Mouse (Mus musculus) CD8-positive naive resting alpha-beta T cell, adult 2 months (primary cell): ENCODE results near the gene Det1.

Experiments used
- DNase-seq, 2 experiments: peaks; one replicate each; pipeline ENCODE4 v3.0.0; 2022; ENCODE audit warnings: low read depth in 2 of 2, low spot score in 2 of 2

Det1 gene

GRCm38 (mm10) chr7:78854051-78854450 lies 7.0 kb upstream of the Det1 start:
- peak; percentile 8 to 27 for DNase-seq

DNA sequence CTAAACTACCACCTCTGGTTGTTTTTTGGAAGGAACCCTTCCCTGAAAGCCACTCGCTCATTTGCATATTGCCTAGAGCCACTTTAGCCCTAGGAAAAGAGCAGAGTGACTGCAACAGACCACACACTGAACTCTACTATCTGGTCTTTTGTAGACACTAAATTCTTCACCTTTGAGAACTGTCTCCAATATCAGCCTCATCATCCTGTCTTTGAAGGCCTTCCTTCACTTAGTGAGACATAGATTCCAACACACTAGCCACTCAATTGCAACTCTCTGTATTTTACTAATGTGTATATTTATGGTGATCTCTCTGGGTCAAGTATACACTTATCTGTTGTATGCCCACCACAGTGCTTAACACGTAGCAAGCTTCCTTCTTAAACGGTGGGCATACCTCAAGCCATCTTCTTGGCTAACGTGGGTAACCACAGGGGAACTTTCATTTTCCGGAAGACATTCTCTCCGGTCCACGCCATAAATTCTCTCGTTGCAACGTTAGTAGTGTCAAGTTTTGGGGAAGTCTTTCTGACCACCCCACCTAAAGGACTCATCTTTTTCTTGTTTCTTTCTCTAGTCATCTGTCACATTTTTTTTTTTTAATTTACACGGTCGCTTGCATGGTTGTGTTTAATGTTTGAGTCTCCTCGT lies 872 bp downstream of the Det1 start:
- no peak for DNase-seq

DNA sequence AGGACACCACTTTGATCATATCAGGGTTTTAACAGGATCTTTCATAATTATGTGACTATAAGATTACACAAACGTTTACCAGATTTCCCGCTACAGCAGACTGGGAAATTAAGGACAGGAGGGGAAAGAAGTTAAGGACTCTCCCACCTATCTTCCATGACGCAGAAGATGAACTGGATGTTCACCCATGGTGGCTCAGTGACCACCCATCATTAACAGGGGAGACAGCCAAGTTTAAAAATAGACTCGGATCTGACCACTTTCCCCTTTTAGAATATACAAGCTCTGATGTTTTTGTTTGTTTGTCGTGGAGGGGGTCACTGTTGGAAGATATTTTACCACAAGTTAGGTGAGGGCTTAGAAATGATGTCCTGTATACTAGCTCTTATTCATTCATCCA lies 5.5 kb downstream of the Det1 start:
- DNase-seq = no peak

DNA sequence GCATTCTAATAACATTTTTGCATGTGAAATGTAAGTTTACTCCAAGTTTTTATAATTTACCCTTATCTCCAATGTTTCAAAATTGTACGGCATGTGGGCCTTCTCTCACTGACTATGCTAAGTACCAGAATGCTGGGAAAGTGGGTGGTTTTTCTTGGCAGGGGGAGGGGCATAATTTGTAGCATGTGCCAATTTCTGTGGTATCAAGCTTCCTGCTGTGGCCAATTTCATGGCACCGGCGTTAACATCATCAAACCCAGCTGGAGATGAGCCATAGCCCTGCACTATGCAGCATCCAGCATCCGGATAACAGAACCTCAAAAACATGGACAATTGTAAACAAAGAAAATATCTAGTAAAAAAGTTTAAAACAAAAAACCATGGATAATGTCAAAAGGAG lies 9.8 kb downstream of the Det1 start:
- DNase-seq = no peak

- no peak for DNase-seq
Observed at GRCm38 (mm10) chr7:78835656-78836055, 11.4 kb downstream of the Det1 start.

GRCm38 (mm10) chr7:78827749-78828362 lies 19.2 kb downstream of the Det1 start:
- no peak for DNase-seq

DNA sequence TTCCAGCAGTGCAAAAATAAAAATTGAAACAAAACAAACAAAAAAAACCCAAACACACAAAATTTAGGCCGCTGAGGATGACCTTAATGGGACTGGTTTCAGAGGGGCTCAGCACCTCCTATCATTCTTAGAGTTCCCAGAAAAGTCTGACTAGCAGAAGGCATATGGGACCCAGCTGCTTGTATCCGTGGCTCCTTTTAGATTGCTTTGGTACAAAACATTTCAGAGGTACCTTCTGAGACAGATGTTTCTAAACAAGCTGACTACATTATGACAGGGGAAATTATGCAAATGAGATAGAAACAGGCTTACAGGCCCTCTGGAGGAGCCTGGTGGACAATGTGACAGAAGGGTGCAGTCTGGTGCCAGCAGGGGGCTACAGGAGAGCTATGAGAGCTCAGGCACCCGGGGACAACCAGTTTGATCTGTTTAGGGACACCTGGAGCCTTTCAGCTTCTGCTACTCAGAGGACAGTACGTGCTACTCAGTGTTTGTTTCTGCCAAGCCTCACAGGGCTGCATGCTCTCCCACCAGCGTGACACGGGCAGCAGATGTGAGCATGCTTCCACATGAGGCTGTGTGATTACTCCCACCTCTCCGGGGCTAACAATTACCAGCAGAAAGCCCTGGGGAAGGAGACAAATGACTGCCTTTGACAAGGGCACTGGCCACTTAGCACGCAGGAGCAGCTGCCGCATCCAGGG lies 20.2 kb downstream of the Det1 start:
- DNase-seq = no peak

DNA sequence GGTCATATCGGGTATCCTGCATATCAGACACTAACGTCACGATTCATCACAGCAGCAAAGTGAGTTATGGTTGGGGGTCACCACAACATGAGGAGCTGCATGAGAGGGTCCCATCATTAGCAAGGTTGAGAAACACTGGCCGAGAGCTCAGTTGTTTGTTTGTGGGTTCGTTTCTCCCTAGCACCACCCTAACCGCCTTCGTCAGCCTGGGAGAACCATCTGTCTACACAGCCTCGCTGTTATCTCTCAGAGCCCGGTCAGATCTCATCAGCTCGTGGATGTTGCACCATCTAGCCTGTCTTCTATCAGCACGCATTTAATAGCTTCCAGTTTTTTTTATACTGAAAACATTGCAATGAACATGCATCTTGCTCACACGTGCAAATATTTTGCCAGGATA lies 28.7 kb downstream of the Det1 start:
- no peak for DNase-seq

DNA sequence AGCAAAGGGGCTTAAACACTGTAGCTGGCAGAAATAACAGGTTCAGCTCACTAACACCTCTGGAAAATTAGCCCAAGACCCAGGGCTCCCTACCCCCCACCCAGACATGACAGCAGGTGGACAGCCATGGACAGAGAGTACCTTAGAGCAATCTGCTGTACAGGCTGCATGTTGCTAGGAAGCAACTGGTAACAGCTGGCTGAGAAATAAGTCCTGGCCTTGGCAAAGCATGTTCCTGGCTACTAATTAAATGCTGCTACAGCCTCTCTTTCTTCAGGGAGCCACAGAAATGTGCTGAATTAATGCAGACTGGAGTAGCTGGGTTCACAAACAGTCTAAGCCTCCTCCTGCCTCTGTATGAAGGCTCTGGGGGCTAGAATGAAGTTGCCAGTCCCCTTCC lies 32.3 kb downstream of the Det1 start:
- DNase-seq = no peak

GRCm38 (mm10) chr7:78813791-78814190 lies 33.3 kb downstream of the Det1 start:
- no peak for DNase-seq

DNA sequence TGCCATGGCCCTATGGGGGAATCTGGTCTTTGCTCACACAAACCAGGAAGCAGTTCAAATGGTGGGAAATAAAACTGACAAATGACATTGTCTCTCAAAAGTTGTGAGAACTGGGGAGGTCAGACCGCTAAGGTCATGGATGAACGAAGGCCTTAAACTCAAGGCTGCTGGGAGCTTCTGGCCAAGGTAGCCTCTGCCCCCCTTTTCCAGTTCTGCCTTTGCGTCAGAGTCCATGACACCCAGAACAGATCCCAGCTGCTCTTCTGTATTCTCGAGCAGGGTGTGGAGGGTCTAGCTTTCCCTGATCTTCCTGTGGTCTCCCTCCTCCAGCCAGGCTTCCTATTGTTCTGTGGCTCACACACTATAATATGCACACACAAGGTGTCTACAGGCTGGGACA lies 39.9 kb downstream of the Det1 start:
- DNase-seq = no peak

- DNase-seq = no peak
Observed at GRCm38 (mm10) chr7:78803841-78804240, 43.2 kb downstream of the Det1 start.

DNA sequence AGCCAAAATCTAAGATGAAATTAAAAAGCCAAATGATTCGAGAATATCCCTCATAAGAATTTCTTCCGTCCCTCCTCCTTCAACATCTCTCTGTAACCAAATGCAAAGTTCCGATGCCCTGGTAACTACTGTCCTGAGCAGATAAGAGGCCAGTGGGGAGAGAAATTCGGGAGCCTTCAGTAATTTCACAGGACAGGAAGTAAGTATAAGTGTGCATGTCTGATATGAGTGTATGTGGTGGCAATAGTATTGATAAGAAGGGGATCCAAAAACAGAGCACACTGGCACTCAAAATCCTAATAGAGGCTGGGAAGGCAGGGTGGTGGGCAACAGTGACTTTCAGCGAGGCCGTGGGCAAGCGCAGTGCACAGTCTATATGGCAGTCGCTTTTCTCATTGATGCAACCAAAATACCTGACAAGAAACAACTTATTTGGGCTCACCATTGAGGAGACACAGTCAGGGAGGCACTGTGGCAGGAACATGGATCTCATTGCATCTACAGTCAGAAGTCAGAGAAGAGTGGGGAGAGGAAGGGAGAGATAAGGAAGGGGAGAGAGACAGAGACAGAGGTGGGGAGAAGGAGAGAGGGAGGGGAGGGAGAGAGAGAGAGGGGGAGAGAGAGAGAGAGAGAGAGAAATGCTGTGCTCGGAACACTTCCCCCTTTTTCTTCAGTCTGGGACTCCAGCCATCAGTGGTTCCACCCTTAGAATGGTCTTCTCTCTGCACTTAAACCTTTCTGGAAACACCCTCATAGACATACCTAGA lies 47.1 kb downstream of the Det1 start:
- DNase-seq = no peak

DNA sequence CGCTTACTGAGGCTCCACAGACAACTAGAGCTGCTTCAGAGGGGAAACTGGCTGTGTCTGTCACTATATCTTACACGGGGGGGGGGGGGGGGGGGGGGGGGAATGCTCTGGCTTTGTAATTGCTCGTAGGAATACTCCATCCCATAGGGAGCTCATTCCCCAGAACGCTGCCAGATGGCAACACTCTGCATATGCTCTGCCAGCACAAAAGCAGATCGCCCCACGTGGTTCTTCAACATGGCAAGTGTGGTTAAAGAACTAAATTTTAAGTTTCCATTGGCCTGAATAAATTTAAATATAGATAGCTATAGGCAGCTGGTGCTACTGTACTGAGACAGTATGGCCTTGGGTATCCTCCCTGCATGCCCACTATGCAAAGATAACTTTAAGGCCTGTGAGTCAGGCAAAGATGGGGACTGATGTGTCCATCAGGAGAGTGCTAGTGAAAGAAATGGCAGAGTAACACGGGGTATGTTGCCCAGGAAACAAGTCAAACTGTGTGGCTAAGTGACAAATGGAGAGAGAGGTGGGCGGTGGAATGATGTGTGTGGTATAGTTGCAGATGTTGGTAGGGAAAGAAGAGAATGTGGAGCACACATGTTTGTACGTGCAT lies 49.1 kb downstream of the Det1 start:
- no peak for DNase-seq

DNA sequence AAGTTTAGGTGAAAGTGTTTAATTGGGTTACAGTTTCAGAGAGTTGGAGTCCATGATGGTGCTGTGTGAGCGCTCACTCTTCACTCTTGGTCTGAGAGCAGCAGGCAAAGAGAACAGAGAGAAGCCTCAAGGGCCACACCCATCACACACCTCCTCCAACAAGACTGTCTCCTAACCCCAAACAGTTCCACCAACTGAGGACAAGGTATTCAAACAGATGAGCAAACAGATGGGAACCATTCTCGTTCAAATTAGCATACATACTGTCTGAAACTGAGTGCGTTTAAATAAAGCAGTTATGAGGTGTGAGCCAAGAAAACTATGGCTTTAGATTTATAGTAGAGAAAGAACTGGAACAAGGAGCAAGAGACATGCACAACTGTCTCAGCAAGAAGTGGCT lies 50.4 kb downstream of the Det1 start:
- no peak for DNase-seq

DNA sequence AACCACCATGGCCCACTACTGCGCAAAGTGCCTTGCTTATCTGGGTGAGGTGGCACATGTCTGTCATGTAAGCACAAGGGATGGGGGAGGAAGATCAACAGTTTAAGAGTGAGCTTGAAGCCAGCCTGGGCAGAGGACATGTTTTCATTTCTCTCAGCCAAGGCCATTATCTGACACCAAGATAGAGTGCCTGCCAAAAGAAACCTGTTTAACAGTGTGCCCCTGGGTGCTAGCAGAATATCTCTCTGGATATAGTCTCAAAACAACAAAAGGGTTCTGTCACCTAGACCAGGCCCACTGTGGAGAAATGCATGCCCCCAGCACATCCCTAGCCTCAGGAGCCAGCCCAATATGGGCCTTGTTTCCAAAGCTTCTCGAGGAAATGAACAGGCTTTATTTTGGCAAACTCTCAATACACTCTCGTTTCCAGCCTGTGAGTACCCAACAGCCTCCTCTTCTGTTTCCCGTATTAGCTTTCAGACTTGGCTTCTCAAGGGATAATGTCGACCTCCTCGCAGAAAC lies 52.4 kb downstream of the Det1 start:
- DNase-seq = no peak

- no peak for DNase-seq
Observed at GRCm38 (mm10) chr7:78793895-78794570, 53.0 kb downstream of the Det1 start.

- peak; percentile 30 to 49 for DNase-seq
Observed at GRCm38 (mm10) chr7:78791359-78792222, 55.5 kb downstream of the Det1 start.

GRCm38 (mm10) chr7:78787793-78788380 lies 59.2 kb downstream of the Det1 start:
- DNase-seq = no peak
